Mouse (Mus musculus): ENCODE measurements around the gene Il1rap.

DNA sequence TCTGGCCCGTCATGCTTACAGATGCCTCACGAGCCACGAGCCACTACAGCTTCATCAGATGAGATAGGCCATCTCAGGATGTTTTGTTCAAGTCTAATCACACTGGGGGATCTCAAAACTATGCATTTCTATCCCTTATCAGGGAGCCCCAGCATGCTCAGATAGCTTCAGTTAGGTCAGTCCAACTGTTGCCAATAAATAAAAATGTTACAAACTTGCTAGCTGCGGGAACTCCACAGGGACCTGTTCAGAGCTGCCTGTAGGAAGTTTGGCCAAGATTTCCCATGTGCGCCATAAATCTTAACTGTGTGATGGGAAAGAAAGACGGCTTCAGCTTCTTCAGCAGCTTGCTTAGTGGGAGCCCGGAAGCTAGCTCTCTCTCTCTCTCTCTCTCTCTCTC lies 15.8 kb downstream of the Il1rap start:
- TF ChIP-seq GATA1 (IDR thresholded peaks at IDR 0.05; ENCODE audit: low read length) (no peak), TAL1 (IDR thresholded peaks at IDR 0.05; ENCODE audit: low read length) (no peak)
